Mouse (Mus musculus) NIH3T3 (cell line): Measurements from ENCODE around the gene Krtap9-5.

Experiments used
- DNase-seq: peaks from one replicate; pipeline ENCODE4 v3.0.0-alpha.2; 2012; ENCODE audit warnings: low read depth

Krtap9-5 gene

DNA sequence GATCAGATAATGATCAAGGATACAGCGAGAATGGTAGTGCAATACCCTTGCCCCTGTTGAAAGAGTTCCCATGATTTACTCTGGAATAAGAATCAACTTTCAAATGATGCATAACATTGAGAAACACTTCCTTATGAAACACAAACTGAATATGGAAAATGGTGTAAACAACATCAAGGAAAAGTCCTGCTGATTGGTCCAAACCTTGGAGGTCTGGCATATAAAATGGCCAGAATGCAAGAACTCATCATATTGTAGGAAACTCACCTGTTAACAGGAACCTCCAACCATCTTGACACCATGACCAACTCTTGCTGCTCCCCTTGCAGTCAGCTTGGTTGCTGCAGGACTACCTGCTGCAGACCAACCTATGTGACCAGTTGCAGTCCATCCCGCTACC, at the start of gene Krtap9-5:
Gene Krtap9-5 (plus strand): TSS at position 301 of the 400 bp plus-strand sequence.
- no peak for DNase-seq

DNA sequence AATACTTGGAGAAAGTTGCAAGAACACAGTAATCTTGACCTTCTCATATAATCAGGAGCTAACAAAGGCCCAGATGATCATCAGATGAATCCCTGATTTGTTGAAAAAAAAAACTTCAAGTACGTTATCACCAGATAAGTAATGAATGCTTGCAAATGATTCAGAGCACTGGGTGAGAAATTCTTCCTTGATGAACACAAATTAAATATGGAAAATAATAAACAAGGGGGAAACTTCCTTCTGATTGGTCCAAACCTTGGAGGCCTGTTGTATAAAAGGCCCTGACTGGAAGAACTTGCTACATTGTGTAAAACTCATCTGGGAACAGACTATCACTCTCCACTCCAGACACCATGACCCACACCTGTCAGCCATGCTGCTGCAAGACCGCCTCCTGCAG, 40.7 kb upstream of the Krtap9-5 start, which contains the start of gene Krtap31-1:
Gene Krtap31-1 (plus strand): TSS at position 301 of the 400 bp plus-strand sequence.
- no peak for DNase-seq

DNA sequence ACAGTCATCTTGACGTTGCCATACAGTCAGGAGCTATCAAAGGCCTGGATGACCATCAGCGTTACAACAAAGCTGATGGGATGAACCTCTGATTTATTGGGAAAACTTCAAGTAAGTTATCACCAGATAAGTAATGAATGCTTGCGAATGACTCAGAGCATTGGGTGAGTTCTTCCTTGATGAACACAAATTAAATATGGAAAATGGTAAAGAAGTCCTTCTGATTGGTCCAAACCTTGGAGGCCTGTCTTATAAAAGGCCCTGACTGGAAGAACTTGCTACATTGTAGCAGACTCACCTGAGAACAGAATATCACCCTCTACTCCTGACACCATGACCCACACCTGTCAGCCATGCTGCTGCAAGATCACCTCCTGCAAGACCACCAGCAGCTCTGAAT, 33.8 kb upstream of the Krtap9-5 start, which contains the start of gene Gm11565:
Gene Gm11565 (plus strand): TSS at position 301 of the 400 bp plus-strand sequence.
- no peak for DNase-seq

DNA sequence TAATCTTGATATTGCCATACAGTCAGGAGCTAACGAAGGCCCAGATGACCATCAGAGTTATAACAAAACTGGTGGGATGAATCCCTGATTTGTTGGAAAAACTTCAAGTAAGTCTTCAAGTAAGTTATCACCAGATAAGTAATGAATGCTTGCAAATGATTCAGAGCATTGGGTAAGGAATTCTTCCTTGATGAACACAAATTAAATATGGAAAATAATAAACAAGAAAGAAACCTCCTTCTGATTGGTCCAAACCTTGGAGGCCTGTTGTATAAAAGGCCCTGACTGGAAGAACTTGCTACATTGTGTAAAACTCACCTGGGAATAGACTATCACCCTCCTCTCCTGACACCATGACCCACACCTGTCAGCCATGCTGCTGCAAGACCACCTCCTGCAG, 12.3 kb upstream of the Krtap9-5 start, which contains the start of gene Krtap31-2:
Gene Krtap31-2 (plus strand): TSS at position 301 of the 400 bp plus-strand sequence.
- DNase-seq = no peak

DNA sequence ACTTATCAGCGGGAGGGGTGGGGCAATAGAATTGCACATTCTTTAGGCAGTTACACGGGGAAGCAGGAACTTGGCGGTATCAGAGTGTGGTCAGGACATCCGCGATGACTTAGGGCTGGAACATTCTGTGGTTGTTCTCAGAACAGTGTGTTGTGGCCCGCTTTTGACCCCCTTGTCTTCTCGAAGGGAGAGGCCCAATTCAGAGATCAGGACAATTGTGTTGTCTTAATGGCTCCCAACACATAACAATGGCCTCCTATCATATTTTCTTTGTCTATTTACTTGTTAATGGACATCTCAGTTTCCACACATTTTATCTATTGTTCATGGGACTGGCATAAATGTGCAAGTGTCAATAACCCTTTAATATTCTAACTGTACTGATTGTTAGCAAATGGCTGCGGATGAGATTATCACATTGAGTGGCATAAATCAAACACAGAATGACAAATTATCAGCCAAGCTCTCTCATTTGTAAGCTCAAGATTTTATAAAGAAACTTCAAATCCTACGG, 10.5 kb upstream of the Krtap9-5 start:
- DNase-seq = no peak

DNA sequence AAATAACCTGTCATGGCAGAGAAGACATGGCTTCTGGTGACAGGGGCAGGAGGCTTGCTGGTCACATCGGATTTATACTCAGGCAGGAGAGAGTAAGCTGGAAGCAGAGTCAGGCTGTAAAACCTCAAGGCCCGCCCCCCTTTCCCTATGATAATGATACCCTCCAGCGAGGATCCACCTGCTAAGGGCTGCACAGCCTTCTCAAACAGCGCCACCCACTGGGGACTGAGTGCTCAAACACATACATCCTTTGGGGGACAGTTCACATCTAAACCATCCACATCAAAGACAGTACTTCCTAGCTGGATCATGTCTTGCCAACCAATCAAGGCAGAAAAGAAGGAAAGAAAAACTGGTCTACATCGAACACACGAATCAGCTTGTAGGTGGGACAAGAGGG, 15.9 kb downstream of the Krtap9-5 start:
- DNase-seq = peak; percentile 6

DNA sequence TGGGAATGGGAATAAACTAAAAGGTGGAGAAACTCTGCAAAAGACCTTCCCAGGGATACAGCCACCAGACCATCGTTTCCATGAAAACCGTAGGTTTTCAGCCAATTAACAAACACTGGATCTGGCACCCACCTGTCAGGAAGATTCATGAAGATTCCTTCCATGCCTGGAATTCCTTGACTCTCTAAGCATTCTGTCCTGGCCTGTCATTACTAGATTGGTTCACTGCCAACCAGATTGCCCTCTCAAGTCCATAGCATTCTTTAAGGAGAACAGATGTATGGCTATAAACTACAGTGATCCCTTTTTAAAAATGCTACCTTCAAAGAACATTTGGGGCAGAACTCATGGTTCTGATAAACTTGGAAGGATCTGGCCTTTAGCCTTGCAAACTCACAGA, 17.7 kb downstream of the Krtap9-5 start:
- DNase-seq = no peak

DNA sequence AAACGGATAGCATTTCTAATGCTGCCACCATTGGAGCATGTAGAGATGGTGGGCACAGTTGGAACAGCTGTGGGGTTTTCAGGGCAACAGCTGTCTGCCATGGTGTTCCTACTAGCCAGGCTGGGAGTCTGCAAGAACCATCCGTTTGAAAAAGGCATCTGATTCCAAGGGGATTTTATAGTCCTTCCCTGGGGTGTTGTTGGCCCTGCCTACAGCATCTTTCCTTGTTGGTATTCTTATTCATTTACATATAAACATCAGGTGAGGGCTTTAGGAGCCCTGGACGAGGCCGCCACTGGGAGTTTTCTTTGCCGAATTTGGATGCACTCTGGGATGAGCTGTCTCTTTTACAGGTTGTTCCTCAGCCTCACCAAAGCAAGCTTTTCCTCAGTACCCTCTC, 30.7 kb downstream of the Krtap9-5 start, which contains the start of gene Krtap29-1:
Gene Krtap29-1 (minus strand): TSS at position 101 of the 400 bp plus-strand sequence.
- no peak for DNase-seq

DNA sequence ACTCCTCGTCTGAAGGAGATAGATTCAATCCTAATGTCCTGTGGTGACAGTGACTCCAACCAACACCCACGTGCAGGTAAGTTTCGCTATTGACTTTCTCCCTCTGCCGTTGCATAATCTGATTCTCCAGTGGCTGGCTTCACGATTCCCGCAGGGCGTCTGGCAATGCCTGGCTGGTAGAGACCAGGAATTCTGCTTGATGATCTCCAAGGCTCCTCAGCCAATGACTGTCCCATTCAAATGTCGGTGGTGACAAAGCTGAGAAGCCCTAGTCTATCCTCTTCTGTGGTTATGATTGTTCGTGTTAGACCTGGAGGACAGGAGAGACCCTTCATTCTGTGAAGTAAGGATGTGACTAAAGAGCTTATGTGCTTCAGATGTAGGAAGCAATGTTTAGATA, 34.5 kb downstream of the Krtap9-5 start:
- DNase-seq = no peak

DNA sequence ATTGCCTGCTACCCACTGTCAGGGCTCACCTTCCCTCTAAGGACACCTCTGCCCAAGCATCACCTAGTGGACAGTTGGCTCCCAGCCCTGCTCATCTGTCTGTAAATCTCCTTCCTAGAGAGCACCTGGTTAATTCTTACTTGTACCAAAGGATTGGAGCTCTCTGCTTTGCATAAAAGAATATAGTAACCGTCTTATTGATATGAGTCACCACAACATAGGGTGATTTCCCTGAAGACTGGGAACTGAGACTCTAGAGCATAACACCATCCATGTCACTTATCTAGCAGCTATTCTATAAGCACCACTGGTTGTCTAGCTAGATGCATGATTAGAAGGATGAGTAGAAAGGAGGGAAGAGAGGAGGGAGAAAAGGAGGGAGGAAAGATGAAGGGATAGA, 35.2 kb downstream of the Krtap9-5 start:
- DNase-seq = no peak

DNA sequence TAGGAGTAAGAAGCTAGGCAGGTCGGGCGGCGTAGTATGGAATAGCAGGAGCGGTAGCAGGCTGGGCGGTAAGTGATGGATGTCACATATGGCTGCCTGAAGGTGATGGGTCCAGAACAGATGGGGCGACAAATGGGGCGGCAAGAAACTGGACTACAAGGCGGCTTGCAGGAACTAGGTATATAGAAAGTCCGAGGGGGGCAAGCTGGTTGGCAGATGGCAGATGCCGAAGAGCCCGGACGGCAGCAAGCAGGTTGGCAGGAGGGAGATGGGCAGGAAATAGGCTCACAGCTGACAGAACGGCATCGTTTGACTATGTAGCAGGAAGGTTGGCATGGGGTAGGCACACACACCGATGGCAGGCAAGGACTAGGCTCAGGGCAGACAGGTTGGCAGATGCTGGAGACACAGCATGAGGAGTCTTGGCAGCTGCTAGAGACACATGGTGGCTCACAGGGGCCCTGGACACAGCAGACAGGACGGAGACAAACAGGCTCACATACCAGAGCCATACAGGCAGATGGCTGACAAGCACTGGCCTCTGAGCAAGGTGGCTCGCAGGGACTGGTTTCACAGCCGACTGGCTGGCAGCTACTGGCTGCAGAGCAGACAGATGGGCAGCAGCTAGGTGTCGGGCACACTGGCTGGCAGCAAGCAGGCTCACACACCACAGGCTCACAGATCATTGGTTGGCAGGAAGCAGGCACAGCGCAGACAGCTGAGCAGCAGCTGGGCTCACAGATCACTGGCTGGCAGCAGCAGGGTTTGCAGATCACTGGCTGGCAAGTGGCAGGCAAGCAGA, 37.2 kb downstream of the Krtap9-5 start:
- no peak for DNase-seq

DNA sequence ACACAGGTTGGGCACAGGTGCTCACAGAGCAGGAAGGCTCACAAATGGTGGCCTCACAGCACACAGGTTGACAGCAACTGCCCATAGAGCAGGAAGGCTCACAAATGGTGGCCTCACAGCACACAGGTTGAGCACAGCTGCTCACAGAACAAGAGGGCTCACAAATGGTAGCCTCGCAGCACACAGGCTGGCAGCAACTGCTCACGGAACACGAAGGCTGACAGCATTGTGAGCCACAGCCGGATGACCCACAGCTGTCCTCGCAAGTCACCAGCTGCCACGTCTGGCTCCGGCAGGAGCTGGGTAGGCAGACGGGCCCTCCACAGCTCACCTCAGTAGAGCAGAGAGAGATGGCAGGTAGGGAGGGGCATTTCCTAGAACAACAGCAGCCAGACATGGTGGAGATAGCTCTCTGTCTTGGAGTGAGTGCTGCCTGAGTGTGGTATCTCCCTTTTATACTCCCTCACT, 37.9 kb downstream of the Krtap9-5 start, which contains the start of gene Krtap16-1:
Gene Krtap16-1 (minus strand): TSS at position 418 of the 468 bp plus-strand sequence.
- DNase-seq = no peak

DNA sequence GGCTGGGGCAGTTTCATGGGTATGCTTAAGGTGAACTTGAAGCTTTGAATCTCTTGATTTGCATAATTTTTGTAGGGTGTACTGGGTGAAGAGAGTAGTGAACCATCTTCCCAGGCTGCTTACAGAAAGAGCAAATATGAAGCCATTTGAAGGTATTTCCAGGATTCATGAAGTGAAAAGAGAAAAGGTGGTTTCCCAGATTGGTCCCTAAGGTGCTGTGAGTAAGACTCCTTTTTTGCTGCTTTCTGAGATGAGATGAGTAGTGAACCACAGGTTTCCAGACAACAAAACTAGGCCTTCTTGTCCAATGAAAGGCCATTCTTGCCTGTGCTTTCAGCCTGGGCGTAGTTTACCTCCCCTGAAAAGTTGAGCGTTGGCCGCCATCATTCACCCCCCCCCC, 40.3 kb downstream of the Krtap9-5 start:
- DNase-seq = no peak

DNA sequence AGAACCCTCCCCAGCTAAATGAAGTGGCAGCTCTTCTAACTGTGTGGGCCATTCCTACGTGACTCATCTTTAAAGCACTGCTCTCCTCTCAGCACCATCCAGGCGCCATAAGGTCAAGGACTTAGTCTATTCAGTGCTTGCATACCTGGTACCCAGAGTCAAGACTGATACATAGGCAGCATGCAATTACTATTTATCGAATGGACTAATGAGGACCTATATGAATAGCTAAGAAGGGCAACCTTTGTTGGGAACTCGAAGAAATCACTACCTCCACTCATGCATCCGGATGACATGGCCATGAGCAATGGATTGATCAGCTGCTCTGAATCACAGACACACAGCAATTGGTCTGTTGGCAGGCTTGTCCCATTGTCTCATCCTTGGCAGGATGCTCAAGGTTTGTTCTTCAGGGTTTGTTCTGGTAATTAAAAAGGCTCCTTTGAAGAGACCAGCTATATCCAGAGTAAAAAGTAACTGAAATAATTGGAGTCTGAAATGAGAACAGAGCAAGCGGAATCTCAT, 41.7 kb downstream of the Krtap9-5 start:
- DNase-seq = no peak

DNA sequence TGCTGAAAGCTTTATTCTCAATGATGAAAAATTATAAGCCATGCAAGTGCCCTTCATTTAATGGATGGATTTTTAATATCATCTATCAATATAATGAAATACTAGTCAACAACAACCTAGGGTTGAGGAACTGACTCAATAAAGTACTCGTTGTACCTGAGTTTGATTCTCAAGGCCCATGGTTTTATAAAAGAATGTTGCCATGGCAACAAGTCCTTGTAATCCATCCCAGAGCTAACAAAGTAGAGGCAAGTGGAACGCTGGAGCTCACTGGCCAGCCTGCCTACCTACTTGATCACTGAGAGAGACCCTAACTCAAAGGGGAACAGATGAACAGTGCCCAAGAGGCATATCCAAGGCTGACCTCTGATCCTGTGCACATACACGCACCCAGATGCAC, 42.3 kb downstream of the Krtap9-5 start:
- DNase-seq = no peak

DNA sequence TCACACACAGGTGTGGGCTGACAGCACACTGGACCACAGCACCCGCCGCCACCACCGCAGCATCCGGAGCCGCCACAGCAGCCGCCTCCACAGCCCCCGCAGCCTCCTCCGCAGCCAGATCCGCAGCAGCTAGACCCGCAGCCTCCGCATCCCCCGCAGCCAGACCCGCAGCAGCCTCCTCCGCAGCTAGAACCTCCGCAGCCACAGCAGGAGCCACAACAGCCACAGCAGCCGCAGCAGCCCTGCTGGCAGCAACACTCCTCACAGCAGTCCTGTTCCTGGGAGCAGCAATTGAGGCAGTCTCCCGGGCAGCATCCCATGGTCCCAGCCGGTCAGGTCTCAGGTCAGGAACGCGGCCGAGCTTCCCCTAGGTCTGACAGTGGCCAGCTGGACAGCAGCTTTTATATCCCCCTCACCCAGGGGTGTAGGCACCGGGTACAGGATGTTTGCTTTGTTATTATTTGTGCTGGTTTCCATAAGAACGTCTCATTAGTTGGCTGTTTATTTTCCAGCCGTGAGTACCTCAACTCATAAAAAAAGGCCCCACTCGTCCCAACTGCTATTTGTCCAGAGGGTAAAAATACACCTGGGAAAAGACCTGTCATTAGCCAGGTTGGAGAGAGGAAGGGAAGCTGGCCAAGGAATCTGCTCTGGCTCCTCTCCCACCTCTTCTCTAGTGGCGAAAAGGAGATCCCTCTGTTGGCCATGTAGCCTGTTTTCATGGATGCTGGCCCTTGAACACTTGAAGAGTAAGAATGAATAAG, 45.5 kb downstream of the Krtap9-5 start, which contains the start of gene Krtap17-1:
Gene Krtap17-1 (minus strand): TSS at position 375 of the 764 bp plus-strand sequence.
- no peak for DNase-seq

DNA sequence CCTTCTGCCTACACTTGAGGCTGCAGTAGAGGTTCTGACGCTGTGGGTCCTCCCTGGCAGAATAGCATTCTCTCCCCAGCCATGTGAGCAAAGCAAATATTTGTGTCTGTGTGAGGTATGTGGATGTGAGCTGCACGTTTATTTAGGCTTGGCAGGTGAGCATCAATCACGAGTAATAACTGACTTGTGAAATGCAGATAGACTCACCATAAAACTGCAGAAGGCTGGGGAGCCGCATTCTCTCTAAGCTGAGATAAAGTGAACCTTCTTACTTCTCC, 46.0 kb downstream of the Krtap9-5 start:
- DNase-seq = no peak

DNA sequence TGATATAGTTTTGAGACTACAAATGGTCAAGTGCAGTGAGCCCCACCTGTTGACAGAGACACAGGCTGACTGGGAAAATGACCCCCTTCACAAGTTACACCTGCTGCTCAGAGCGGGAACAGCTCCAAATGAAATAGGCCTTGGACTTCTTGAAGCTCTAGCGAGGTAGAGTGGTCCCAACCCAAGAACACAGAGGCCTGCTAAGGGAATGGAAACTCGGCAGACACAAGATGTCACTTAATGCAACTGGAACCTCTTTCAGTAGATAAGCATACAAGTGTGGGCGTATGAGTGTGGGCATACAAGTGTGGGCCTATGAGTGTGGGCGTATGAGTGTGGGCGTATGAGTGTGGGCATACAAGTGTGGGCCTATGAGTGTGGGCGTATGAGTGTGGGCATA, 50.8 kb downstream of the Krtap9-5 start:
- DNase-seq = no peak
